Mouse (Mus musculus) retina, postnatal 7 days (tissue): ENCODE measurements around the gene Krt80.

Source experiments
- DNase-seq: peaks from one replicate; pipeline ENCODE4 v3.0.0-alpha.2; 2012; ENCODE audit warnings: low read depth, low spot score

The Krt80 gene

DNA sequence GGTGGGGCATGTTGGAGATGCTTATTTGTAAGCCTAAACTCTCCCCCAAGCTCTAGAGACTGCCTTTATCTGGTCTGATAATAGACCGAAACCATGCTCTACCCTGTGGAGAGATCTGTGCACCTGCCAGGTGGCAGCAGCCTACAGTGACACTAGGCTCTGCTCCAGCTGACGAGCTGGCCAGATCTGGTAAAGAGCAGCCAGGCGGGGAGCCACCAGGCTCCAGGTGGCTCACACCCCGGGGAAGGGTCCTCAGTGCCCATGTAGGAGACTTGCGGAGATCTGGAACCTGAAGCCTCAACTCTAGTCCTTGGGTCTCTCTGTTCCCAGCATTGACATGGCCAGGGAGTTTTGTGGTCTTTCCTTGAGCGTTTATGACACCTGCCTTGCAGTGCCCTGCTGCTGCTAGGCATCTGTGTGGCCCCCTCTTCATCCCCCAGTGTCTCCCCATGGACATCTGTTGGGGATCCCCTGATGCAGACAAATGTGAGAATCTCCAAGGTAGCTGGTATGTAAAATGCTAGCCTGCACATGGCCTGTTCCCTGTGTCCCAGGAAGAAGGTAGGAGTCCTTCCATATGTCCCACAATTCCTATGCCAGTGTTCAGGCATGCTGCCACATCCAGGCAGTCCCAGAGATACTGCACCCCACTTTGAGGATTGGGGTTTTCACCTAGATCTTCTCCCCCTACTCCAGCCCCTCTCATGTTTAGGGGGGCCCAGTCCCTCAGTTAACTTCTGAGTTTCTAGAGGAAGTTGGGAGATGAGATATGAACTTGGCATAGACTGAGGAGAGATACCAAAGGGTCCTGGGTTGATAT is 6.2 kb upstream of the Krt80 start:
- DNase-seq: no peak

DNA sequence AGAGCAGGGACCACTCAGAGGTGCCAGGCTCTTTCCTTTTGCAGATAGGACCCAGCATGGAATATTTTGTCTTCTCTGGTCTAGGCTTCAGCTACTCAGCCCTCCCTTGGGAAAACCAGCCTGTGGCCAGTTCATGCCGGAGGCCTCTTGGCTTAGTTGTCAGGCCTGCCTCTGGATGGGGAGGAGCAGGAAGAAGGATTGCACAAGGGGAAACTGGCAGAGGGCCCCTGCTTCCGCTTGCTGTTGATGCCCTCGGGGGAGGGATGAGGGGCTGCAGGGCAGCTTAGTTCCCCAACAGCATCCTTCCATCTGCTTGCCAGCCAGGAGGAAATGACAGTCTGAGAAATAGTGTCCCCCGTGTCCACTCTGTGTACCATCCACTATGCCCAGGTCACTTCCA is 4.9 kb upstream of the Krt80 start:
- DNase-seq: no peak

DNA sequence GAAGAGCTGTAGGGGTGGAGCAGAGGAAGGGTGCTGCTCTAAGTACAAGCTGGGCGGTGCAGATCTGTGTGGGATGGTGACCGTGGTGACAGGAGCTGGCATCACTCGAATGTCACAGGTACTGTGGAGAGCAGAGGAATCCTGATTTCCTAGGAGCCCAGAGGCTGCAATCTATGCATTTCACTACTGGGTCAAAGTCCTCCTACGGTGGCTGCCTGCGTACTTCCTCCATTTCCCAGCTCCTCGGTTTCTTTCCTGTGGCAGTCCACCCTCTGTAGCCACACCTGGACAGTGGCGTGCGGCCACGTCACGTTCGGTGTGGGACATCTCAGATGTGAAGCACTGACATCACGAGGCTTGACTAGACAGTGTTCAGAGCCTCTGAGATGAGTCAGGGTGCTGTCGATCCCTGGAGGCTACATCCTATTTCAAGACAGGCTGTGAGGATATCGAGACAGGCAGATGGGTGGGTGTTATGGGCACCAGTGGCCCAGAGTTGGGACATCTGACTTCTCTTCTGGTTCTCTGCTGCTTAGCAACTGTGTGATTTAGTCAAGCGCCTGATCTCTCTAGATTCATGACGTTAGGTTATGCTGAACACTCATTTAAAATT is 3.4 kb upstream of the Krt80 start:
- no peak for DNase-seq

- DNase-seq: no peak
Measured at GRCm38 (mm10) chr15:101372131-101372977, 2.4 kb upstream of the Krt80 start.

DNA sequence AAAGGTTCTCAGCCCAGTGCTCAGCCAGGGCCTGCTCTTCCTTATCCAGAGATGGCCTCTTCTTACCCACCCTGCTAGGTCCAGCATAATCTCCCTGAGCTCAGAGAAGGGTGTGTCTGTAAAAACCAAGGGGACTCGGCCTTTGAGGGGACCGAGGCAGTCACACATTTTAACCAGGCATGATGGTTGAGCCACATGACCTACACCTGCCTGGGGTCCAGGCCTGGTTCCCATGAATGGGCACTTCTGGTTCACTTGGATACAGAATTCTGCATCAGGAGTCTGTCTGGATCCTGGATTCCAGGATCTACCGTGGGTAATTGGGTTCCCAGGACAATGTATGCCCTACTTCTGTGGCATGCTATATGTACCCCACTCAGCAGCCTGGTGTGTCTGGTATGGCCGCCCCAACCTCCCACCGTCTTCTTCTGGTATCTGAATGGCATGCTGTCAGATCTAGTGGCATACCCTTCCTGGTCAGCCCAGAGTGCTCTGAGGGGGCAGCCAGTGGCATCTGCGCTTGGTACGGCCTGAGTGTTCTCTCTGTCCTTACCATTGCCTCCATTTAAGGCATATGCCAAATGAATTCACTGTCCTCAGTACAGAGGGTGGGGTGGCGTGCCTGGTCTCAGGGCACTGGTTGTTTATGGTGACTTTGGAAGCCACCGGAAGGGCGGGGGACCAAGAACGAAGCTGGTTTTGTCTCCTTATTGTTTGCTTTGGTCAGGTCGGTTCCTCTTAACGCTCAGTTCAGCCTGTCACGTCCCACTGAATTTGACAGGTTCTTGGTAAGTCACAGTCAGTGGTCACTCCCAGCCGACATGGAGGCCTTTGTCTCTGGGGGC is 1.4 kb upstream of the Krt80 start:
- no peak for DNase-seq

DNA sequence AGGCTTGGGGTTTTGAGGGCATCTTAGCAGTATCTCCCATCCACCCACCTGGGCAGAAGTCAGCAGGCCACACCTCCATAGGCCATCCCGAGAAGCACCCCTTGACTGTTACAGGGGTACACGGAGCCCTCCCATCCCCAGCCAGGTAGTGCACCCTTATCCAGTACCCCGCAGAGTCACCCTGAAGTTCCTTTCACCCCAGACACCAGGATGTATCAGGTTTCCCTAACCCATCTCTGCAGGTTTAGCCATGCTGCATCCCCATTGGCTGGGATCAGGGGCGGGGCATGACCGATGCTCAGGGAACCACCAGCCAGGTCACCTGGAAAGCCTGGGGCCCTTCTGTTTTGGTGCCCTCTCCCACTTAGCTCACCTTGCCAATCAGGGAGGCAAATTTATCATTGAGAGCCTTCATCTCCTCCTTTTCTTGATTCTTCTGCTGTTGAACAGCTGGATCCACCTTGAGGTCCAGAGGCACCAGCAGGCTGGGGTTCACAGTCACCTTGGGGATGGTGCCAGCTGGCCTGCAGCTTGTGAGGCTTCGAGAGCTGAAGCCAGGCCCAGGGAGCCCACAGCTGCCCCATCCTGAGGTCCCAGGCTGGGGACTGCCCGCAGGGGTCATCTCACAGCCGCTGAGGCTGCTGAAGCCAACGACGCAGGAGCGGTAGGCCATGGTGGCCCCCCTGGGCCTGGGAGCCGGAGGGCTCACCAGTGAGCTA is 421 bp downstream of the Krt80 start:
- no peak for DNase-seq

GRCm38 (mm10) chr15:101368502-101369381 is 1.2 kb downstream of the Krt80 start:
- DNase-seq: no peak

GRCm38 (mm10) chr15:101368015-101368414 is 1.9 kb downstream of the Krt80 start:
- no peak for DNase-seq

DNA sequence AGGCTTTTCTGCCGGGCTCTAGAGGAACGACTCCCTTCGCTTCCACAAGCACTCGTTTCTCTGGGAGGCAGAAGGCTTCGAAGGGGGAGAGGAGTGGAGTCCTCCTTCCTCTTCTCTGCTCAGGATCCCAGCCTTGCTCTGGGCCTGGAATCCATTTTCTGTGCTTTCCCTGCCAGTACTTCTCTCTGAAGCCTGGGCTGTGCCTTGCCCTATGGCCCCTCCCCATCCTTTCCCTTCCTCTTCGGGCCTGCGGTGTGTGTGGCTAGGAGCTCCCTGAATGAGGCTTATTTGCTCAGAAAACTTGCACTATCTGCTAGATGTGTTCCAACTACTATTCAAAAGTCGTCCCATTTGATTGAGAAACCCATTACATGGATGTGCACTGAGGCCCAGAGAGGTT is 2.5 kb downstream of the Krt80 start:
- DNase-seq: no peak

DNA sequence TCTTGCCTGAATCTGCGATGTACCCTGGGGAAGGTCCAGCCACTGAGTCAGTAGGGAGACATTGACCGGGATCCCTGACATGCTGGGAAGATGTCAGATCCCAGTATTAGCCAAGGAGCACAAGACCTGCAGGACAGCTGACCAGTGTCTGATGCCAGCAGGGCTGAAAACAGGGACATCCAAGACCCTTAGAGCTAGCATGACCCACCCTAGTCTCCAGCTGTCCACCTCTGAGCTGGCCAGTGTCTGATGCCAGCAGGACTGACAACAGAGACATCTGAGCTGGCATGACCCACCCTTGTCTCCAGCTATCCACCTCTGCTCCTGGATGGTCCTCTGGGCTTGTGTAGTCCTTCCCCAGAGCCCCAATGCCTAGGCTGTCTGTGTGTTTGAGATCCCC is 3.0 kb downstream of the Krt80 start:
- DNase-seq: no peak

DNA sequence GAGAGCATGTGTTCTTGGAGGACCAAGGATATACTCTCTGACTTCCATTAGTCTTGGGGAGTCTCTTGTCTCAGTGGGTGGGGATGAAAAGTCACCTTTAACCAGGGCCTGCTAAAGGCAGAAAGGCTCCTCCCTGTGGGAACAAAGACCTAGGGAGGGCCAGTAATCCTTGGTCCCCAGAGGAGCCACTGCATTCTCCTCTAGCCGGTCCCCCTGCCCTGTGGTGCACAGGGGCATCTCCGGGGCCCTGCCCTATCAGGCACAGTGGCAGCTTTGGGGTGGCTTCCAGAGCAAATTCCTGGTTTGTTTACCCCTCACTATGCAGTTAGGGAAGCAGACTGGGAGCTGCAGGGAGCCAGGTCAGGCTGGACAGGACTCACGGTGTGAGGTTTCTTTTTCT is 3.5 kb downstream of the Krt80 start:
- no peak for DNase-seq

- DNase-seq: no peak
Measured at GRCm38 (mm10) chr15:101365721-101366120, 4.2 kb downstream of the Krt80 start.

DNA sequence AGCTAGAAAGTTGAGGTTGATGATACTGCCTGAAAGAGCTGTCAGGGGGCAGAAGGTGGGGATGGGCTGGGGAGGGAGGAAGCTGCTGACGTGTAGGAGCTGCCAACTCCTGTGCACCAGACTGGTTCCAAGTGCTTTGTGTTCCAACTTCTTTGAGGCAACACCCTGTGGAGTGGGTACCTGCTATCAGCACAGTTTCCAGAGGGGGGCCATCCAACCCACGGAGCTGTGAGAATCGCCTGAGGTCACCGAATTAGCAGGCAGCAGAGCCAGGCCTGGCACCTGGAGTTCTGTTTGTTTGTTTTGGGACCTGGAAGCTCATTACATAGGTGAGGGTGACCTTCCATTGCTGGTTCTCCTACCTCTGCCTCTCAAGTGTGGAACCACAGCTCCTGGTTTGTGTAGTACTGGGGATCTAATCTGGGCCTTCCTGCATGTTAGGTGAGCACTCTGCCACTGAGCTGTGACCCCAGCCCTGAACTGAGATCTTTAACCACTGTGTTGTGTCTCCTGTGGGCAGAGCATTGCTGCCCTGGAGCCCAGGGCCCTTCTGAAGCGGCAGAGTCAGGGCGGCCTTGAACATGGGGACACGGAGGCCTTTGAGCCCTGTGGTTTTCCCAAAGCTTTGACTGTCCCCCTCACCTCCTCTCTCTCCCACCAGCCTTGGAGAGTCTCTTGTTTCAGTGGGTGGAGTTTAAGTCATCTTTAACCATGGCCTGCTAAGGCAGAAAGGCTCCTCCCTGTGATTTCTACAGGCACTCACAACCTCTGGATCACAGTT is 4.9 kb downstream of the Krt80 start:
- DNase-seq: no peak

- no peak for DNase-seq
Measured at GRCm38 (mm10) chr15:101364425-101364824, 5.5 kb downstream of the Krt80 start.

GRCm38 (mm10) chr15:101363933-101364332 is 6.0 kb downstream of the Krt80 start:
- DNase-seq: no peak

DNA sequence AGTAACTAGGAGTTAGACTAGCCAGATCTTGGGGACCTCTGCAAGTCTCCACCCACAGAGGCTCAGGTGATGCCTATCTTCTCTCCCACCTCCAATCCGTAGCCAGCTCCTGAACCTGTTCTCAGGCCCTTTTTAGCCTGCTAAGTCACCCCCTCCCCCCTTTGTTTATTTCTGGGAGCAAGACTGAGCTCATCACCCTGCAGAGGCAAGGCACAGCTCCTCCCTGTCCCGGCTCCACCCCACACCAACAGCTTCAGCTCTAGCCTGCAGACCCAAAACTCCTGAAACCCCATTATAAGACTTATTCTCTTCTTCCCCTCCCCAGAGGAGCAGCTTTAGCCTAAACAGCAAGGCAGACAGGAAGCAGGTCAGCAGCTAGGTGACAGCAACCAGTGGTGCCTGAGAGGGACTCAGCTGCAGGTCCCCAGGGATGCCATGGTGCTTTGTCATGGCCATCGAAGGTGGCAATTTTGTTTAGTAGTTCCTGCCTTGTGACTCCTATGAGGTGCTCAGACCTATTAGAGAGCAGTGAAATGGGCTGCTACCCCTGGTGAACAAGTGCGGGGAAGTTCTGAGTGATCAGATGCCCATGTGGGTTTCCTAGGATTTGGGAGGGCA is 7.5 kb downstream of the Krt80 start:
- DNase-seq: no peak

DNA sequence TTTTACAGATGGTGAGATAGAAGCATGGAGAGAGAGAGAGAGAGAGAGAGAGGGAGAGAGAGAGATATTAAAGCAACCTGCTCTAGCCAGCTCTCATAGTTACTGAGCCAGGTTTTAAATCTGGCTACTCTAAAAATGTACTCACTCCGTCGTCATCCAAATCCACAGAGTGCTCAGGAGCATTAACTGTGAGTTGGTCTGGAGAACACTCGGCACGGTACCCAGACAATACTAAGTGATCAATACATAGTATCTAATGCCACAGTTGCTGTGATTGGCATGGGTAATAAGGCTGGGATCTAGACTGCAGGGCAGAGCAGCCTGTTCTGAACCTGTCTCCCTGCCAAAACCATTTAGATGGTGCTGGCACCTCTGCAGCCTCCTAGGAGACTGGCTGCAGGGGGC is 14.6 kb downstream of the Krt80 start:
- DNase-seq: no peak

GRCm38 (mm10) chr15:101352706-101353465 is 17.1 kb downstream of the Krt80 start:
- DNase-seq: no peak
